Mouse (Mus musculus): ENCODE measurements at regions not wholly inside any gene's neighbourhood (a gene's known extent, or its start where the extent isn't known, plus 50 kb on each side); places are given as distances from the start of the nearest gene placed in this dataset.
A peak's percentile ranks its signal among the peaks of the same experiment; 100 is the strongest.

DNA sequence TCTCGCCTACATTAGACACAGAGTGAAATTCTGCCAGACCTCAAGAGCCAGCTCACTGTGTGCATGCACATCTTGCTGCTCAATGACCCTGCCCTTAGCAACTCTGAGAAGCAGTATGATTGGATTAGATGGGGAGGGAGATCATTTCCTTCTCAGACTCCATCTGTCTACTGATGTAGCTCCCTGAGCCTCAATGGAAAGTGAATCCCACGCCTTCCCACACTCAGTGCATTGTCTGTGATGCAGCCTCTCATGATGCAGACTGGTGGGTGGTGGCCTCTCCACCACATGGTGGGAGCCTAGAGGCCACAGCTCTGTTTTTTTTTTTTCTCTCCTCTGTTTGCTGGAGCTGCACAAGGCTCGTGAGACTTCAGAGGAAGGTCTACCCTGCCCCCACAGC, 447.1 kb upstream of the Zmiz1 start:
- no peak overlapping the region for H3K4me3 ChIP-seq (ENCODE audit: low read depth, low read length)
- no peak for ATAC-seq (ENCODE audit: insufficient number of reproducible peaks, insufficient read depth, low FRiP score, low read depth)
- H3K9me3 ChIP-seq (ENCODE audit: control insufficient read depth, low read depth, low read length) = no peaks in the 10 kb centered on the region
- H3K4me2 ChIP-seq (replicated peaks; ENCODE audit: low read depth, low read length) = no peak overlapping the region
- no peak overlapping the region for H3K9ac ChIP-seq (replicated peaks; ENCODE audit: low read depth, low read length)
- no peak overlapping the region for H3K27ac ChIP-seq (ENCODE audit: low read length)
- no peaks in the 10 kb centered on the region for H3K27me3 ChIP-seq (ENCODE audit: control insufficient read depth, insufficient read depth, low read length)
- H3K4me1 ChIP-seq (ENCODE audit: control insufficient read depth, insufficient read depth, low read length) = peaks cover 17% of the 10 kb centered on the region
- WGBS = 55% methylated on average over 3 of the region's 3 CpGs
- no peaks in the 10 kb centered on the region for H3K36me3 ChIP-seq (ENCODE audit: control insufficient read depth, insufficient read depth, low read length)

DNA sequence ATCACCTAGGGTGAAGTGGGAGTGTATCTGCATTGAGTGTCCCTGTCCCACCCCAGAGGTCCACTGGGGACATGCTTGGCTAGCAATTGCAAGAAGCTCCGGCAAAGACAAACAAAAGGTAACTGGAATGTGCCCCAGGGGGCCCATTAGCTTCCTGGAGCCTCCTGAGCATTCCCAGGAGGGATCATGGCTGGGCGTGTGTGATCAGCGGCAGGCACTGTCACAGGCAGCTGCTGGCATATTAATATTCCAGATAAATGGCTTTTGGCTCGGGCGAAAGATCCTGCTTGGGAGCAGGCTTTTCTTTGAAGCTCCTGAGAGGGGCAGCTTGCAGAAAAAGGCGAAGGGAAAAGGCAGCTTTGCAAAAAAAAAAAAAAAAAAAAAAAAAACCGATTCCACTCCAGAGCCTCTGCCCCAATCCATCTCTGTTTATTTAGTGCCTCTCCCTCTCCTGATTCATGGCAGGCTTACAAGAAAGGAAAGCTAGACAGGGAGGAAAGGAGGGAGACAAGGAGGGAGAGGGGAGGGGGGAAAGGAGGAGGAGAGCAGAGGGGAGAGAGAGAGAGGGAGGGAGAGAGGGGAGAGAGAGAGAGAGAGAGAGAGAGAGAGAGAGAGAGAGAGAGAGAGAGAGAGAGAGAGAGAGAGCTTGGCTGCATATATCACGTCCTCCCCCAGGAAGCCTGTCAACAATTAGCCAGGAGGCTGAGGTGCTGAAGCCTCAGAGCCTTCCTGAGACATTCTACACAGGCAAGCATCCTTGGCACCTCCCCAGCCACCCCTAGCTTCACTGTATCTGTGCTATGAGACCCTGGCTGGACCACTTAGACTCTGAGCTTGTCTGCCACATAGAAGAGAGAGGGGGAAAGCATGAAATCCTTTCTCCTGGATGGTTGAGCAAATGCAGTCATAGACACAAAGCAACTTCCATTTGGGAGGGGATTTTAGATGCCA, 443.4 kb upstream of the Zmiz1 start:
- peaks cover 29% of the 10 kb centered on the region for H3K4me1 ChIP-seq (ENCODE audit: control insufficient read depth, insufficient read depth, low read length)
- H3K27me3 ChIP-seq (ENCODE audit: control insufficient read depth, insufficient read depth, low read length) = no peaks in the 10 kb centered on the region
- peak overlapping the region; percentile 88 for H3K27ac ChIP-seq (ENCODE audit: low read length)
- H3K36me3 ChIP-seq (ENCODE audit: control insufficient read depth, insufficient read depth, low read length) = no peaks in the 10 kb centered on the region
- peak; percentile 77 for ATAC-seq (ENCODE audit: insufficient number of reproducible peaks, insufficient read depth, low FRiP score, low read depth)
- H3K4me2 ChIP-seq (replicated peaks; ENCODE audit: low read depth, low read length) = peak overlapping the region; percentile 28
- no peak overlapping the region for H3K4me3 ChIP-seq (ENCODE audit: low read depth, low read length)
- H3K9me3 ChIP-seq (ENCODE audit: control insufficient read depth, low read depth, low read length) = no peaks in the 10 kb centered on the region
- no peak overlapping the region for H3K9ac ChIP-seq (replicated peaks; ENCODE audit: low read depth, low read length)
- WGBS = 0% methylated on average over 8 of the region's 8 CpGs

DNA sequence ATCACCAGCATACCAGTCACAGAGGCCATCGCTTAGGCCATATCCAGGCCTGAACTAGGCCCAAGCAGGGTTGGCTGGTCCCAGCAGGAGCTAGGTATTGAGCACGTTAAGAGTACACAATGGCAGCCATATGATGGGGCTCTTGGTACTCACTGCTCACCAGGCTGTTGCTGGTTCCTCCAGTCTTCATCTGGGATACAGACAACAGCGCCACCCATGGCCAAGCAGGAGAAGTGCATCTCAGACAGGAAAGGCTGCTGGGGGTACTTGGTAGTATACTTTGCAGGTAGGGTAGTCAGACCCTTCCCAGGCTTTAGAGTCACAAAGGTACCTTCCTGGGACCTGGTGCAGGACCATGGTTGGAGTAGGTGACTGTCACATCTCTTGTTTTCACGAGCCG, 441.1 kb upstream of the Zmiz1 start:
- Histone ChIP-seq H3K9me3 (ENCODE audit: control insufficient read depth, low read depth, low read length) (no peaks in the 10 kb centered on the region), H3K4me2 (replicated peaks; ENCODE audit: low read depth, low read length) (no peak overlapping the region), H3K27ac (ENCODE audit: low read length) (no peak overlapping the region), H3K27me3 (ENCODE audit: control insufficient read depth, insufficient read depth, low read length) (no peaks in the 10 kb centered on the region), H3K9ac (replicated peaks; ENCODE audit: low read depth, low read length) (no peak overlapping the region), H3K4me3 (ENCODE audit: low read depth, low read length) (no peak overlapping the region), H3K36me3 (ENCODE audit: control insufficient read depth, insufficient read depth, low read length) (no peaks in the 10 kb centered on the region), H3K4me1 (ENCODE audit: control insufficient read depth, insufficient read depth, low read length) (peaks cover 31% of the 10 kb centered on the region)
- 77% methylated on average over 5 of the region's 5 CpGs for WGBS
- no peak for ATAC-seq (ENCODE audit: insufficient number of reproducible peaks, insufficient read depth, low FRiP score, low read depth)

DNA sequence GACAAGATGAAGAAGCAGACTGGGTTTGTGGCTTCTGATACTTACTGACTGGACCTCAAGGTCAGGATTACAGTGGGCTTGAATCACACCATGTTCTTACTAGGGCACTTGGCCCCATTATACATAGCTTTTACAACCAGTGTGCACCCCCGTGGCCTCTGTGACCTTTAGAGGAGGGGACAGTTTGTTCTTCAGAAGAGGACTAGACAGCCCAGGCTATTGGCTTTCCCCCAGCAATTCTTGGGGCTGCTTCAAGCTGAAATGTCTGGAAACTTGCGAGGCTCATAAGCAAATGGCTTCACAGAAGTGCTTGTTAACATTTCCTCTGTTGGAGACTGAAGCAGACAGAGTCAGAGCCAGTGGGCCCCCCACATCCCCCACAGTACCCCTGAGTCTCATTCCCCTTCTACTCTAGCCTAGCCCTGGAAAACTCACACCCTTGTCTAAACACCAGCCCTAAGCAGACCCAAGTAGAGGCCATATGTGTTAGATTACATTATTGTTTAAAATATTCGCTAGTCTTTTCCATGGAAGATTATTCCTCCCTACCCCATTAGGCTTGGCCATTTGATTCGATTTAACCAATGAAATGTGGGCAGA, 439.6 kb upstream of the Zmiz1 start:
- Histone ChIP-seq H3K4me2 (replicated peaks; ENCODE audit: low read depth, low read length) (no peak overlapping the region), H3K4me3 (ENCODE audit: low read depth, low read length) (no peak overlapping the region), H3K27me3 (ENCODE audit: control insufficient read depth, insufficient read depth, low read length) (no peaks in the 10 kb centered on the region), H3K9ac (replicated peaks; ENCODE audit: low read depth, low read length) (no peak overlapping the region), H3K4me1 (ENCODE audit: control insufficient read depth, insufficient read depth, low read length) (peaks cover 31% of the 10 kb centered on the region), H3K36me3 (ENCODE audit: control insufficient read depth, insufficient read depth, low read length) (no peaks in the 10 kb centered on the region), H3K27ac (ENCODE audit: low read length) (peak overlapping the region; percentile 74; the same call in 1 of the 2 replicates), H3K9me3 (ENCODE audit: control insufficient read depth, low read depth, low read length) (no peaks in the 10 kb centered on the region)
- WGBS = 57% methylated on average over 4 of the region's 4 CpGs
- ATAC-seq (ENCODE audit: insufficient number of reproducible peaks, insufficient read depth, low FRiP score, low read depth) = 0 out of 2 replicates have a peak, but pooled peaks have one; percentile 40

DNA sequence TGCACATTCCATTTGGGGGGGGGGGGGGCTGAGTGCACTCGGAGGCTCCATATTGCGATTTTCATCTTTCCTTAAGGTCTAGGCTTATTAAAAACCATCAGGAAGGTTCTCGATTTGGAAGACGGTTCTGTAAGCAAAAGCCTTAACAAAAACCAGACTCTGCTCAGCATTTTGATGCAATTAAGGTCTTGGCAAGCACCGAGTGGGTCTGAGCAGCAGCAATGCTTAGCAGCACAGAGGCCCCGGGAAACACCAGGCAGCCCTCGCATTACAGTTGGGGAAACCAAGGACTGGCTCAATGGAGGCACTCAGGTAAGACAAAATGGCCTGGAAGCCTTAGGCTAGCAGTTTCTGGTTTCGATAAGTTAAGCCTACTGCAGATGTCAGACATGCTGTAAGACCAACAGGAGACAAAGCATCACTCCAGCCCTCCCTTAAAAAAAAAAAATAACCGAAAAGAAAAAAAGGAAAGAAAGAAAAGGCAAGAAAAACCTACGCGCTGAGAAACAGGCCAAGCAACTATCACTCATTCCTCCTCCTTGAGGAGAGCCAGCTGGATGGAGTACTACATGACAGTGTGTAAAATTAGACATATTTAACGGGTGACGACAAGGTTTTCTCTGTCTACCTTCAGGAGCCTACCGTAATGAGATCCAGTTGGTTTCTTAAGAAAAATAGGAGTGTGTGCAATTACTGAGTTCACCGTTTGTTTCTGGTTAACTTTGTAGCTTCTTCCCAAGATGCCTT, 436.3 kb upstream of the Zmiz1 start:
- Histone ChIP-seq H3K27me3 (ENCODE audit: control insufficient read depth, insufficient read depth, low read length) (no peaks in the 10 kb centered on the region), H3K9ac (replicated peaks; ENCODE audit: low read depth, low read length) (no peak overlapping the region), H3K36me3 (ENCODE audit: control insufficient read depth, insufficient read depth, low read length) (no peaks in the 10 kb centered on the region), H3K4me1 (ENCODE audit: control insufficient read depth, insufficient read depth, low read length) (peaks cover 14% of the 10 kb centered on the region), H3K27ac (ENCODE audit: low read length) (peak overlapping the region; percentile 71; the same call in 1 of the 2 replicates), H3K9me3 (ENCODE audit: control insufficient read depth, low read depth, low read length) (no peaks in the 10 kb centered on the region), H3K4me3 (ENCODE audit: low read depth, low read length) (no peak overlapping the region), H3K4me2 (replicated peaks; ENCODE audit: low read depth, low read length) (no peak overlapping the region)
- ATAC-seq (ENCODE audit: insufficient number of reproducible peaks, insufficient read depth, low FRiP score, low read depth) = no peak
- WGBS = 49% methylated on average over 15 of the region's 15 CpGs

DNA sequence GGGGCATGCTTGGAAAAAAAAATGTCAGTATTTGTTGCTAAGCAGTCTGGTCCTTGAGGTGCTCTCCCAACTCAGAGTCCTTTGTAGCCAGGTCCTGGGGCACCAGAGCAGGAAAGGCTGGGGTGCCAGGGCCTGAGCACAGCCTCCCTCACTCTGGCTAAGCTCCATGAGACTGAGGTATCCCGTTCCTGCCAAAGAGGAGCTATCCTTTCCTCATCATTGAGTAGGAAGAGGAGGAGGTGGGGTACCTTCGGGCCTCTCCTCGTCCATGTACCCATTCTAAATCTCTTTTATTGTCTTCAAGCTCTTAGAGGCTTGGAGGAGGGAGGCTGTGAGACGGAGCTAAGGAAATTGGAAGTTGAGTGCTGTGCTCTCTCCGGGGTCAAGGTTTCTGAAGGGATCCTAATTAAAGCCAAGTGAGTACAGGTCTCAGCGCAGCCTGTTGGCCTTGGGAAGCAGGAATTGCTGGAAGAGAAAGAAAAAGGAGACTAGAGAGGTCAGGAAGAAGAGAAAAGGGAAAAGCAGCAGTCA, 435.6 kb upstream of the Zmiz1 start:
- Histone ChIP-seq H3K27me3 (ENCODE audit: control insufficient read depth, insufficient read depth, low read length) (no peaks in the 10 kb centered on the region), H3K9me3 (ENCODE audit: control insufficient read depth, low read depth, low read length) (no peaks in the 10 kb centered on the region), H3K4me1 (ENCODE audit: control insufficient read depth, insufficient read depth, low read length) (peaks cover 14% of the 10 kb centered on the region), H3K27ac (ENCODE audit: low read length) (peak overlapping the region; percentile 71; the same call in 1 of the 2 replicates), H3K9ac (replicated peaks; ENCODE audit: low read depth, low read length) (no peak overlapping the region), H3K4me2 (replicated peaks; ENCODE audit: low read depth, low read length) (no peak overlapping the region), H3K36me3 (ENCODE audit: control insufficient read depth, insufficient read depth, low read length) (no peaks in the 10 kb centered on the region), H3K4me3 (ENCODE audit: low read depth, low read length) (no peak overlapping the region)
- ATAC-seq (ENCODE audit: insufficient number of reproducible peaks, insufficient read depth, low FRiP score, low read depth) = no peak
- WGBS = 71% methylated on average over 6 of the region's 6 CpGs

DNA sequence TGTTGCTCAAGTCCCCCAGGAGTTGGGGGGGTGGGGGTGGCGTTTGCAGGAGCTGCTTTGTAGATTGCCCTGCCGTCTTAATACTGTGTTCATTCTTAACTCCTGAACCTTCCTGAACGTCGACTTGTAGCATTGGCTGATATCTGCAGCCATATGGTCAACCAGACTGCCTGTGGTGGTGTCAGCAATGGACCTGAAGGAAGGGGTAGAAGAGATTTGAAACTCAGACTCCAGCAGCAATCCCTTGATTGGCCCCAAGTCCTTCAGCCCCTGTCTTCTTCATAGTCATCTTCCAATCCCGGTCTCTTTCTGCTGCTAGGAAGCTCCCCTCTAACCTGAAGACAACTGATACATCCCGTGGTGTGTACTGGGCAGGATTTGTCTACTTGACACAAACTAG, 433.9 kb upstream of the Zmiz1 start:
- Histone ChIP-seq H3K4me2 (replicated peaks; ENCODE audit: low read depth, low read length) (no peak overlapping the region), H3K27ac (ENCODE audit: low read length) (no peak overlapping the region), H3K4me1 (ENCODE audit: control insufficient read depth, insufficient read depth, low read length) (peaks cover 6% of the 10 kb centered on the region), H3K9ac (replicated peaks; ENCODE audit: low read depth, low read length) (no peak overlapping the region), H3K36me3 (ENCODE audit: control insufficient read depth, insufficient read depth, low read length) (no peaks in the 10 kb centered on the region), H3K9me3 (ENCODE audit: control insufficient read depth, low read depth, low read length) (no peaks in the 10 kb centered on the region), H3K27me3 (ENCODE audit: control insufficient read depth, insufficient read depth, low read length) (no peaks in the 10 kb centered on the region), H3K4me3 (ENCODE audit: low read depth, low read length) (no peak overlapping the region)
- WGBS = 88% methylated on average over 6 of the region's 6 CpGs
- ATAC-seq (ENCODE audit: insufficient number of reproducible peaks, insufficient read depth, low FRiP score, low read depth) = no peak

DNA sequence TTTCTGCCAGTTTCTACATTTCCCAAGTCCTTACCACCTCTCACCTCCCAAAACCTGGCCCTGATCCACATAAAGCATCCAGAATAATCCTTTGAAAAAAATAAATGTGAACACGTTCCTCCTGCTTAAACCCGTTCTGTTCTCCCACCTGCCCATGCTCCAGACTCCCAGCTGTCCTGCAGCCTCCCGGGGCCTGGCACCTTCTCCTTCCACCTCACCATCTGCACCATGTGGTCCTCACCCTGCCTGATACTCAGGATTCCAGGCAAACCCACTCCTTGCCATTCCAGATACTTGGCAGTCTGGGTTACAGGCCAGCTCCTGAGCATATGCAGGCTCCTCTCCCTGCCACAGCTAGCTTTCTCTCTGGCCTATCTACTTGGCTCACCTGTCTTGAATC, 431.9 kb upstream of the Zmiz1 start:
- Histone ChIP-seq H3K9me3 (ENCODE audit: control insufficient read depth, low read depth, low read length) (no peaks in the 10 kb centered on the region), H3K36me3 (ENCODE audit: control insufficient read depth, insufficient read depth, low read length) (no peaks in the 10 kb centered on the region), H3K9ac (replicated peaks; ENCODE audit: low read depth, low read length) (no peak overlapping the region), H3K4me3 (ENCODE audit: low read depth, low read length) (no peak overlapping the region), H3K4me1 (ENCODE audit: control insufficient read depth, insufficient read depth, low read length) (no peaks in the 10 kb centered on the region), H3K27ac (ENCODE audit: low read length) (no peak overlapping the region), H3K27me3 (ENCODE audit: control insufficient read depth, insufficient read depth, low read length) (no peaks in the 10 kb centered on the region), H3K4me2 (replicated peaks; ENCODE audit: low read depth, low read length) (no peak overlapping the region)
- no peak for ATAC-seq (ENCODE audit: insufficient number of reproducible peaks, insufficient read depth, low FRiP score, low read depth)
- 54% methylated on average over 3 of the region's 3 CpGs for WGBS
